Mouse (Mus musculus) brain, embryonic 14.5 days (tissue): ENCODE data around the gene Scn8a.

Experiments used
- CTCF ChIP-seq: fragments of 200-500 bp; IDR thresholded peaks from 2 replicates; pipeline ENCODE4 v1.5.1; 2012; ENCODE audit warnings: inconsistent platforms, mild to moderate bottlenecking, moderate library complexity, borderline replicate concordance; ENCODE audit not compliant: insufficient read depth, insufficient read length; ENCODE audit errors: extremely low read depth
- POLR2A ChIP-seq: fragments of 200-500 bp; IDR thresholded peaks from 2 replicates; pipeline ENCODE4 v1.6.1; 2012; ENCODE audit warnings: mild to moderate bottlenecking, inconsistent platforms, borderline replicate concordance; ENCODE audit not compliant: poor library complexity, insufficient read depth, insufficient read length, severe bottlenecking; ENCODE audit errors: extremely low read depth

- TF ChIP-seq CTCF (no peak), POLR2A (no peak)
Measured at GRCm38 (mm10) chr15:100884481-100884880, 14.8 kb downstream of the Scn8a start.
